Mouse (Mus musculus): ENCODE measurements around the gene Irf1. TPM values are rescaled to one million over a fixed set of nuclear protein-coding genes. Genes with fewer than 3 reads are reported as not detected.

Irf1 gene
- polyA plus RNA-seq, 1 experiment from 2014 or later = 17.7 TPM

DNA sequence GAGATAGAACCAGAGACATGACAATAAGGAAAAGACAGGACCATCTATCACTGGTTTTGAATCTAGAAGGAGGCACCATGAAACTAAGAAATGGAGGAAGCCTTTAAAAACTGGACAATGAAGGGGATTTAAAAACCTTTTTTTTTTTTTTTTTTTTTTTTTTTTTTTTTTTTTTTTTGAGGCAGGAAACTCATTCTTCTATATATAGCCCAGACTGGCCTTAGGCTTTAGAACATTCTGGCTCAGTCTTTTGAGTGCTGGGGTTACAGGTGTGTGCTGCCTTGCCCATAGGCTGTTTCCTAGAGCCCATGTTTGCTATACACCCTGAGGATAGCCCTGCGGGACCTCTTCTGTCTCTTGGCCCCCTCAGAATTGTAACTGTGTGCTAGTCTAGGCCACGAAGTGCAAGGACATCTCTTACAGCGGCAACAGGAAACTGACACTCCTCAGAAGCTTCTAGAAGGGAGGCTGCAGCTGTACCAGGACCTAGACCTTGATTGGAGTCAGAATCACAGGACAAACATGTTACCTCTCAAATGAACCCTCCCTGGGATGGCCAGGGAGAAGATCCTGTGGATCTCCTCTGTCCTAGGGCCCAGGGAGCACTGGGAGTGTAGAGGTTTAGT is 15.6 kb downstream of the Irf1 start:
- H3K4me2 ChIP-seq (ENCODE audit: low read depth, low read length) = no peak overlapping the region
- no peaks in the 10 kb centered on the region for H3K27me3 ChIP-seq (ENCODE audit: control insufficient read depth, insufficient read depth, low read depth, low read length)
- H3K4me1 ChIP-seq (ENCODE audit: control insufficient read depth, low read depth, low read length) = peaks cover 5% of the 10 kb centered on the region
- no peak overlapping the region for H3K4me3 ChIP-seq (ENCODE audit: low read depth, low read length)
- WGBS (ENCODE audit: insufficient replicate concordance) = 43% methylated on average over 3 of the region's 3 CpGs
- ATAC-seq (ENCODE audit: low read depth) = no peak
- H3K27ac ChIP-seq (ENCODE audit: low read length) = no peak overlapping the region
- H3K9ac ChIP-seq (ENCODE audit: low read depth, low read length) = no peak overlapping the region
- no peaks in the 10 kb centered on the region for H3K9me3 ChIP-seq (replicated peaks; ENCODE audit: control insufficient read depth, low read length)
- no peaks in the 10 kb centered on the region for H3K36me3 ChIP-seq (ENCODE audit: control insufficient read depth, insufficient read depth)

DNA sequence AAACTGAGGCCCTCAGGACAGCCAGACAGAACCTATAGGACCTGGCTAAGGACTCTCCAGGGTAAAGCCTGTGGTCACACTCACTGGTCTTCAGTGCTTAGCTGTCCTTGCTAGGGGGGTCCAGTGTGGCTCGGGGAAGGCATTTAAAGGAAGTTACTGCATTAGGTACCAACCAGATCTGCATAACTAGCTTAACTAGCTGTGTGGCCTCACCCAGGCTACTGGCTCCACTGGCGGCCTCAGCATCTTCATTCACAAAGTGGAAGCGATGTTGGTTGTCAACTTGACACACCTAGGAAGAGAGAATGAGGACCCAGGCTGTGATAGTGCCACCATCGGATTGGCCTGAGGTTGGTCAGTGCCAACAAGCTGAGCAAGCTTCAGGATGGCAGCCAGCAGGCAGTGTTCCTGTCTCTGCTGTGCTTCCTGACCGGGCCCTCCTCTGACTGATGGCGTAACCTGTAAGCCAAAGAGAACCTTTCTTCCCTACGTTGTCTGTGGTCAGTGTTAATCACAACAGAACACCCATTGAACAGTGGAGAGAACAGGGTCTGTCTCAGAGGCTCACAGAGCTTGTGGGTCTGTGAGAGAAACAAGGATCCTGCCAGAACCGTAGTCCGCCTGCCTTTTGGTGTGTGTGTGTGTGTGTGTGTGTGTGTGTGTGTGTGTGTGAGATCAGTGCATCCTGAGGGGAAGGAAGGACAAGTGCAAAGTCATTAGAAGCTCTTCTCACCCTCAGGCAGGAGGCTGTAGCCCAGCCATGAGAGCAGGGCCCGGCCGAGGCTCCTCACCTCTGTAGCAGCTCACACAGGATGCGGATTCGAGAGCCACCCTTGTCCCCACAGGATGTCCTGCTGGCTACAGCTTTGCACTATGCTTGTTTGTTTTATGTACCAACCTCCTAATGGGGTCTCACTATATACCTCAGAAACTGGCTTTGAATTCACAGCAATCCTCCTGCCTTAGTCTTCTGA is 16.5 kb downstream of the Irf1 start:
- no peak overlapping the region for H3K27ac ChIP-seq (ENCODE audit: low read length)
- 41% methylated on average over 13 of the region's 13 CpGs for WGBS (ENCODE audit: insufficient replicate concordance)

DNA sequence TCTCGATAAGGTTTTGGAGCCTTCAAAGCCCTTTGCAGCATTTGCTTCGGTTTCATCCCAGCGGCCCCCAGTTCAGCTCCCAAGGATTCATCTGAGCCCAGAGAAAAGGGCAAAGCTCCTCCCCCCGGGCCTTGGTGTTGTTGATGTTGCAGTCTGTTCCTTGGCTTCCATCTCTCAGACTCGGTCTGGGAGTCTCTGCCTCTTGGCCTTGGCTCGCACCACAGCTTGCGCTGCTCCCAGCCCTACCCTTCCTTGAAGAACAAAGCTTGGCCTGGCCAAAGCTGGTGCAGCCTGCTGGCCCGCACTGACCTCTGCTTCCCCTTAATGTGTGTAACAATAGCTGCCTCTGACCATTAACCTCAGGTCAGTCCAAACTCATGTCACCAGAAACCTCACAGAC is 18.4 kb downstream of the Irf1 start:
- 73% methylated on average over 8 of the region's 8 CpGs for WGBS (ENCODE audit: insufficient replicate concordance)
- no peak overlapping the region for H3K27ac ChIP-seq (ENCODE audit: low read length)
- no peaks in the 10 kb centered on the region for H3K36me3 ChIP-seq (ENCODE audit: control insufficient read depth, insufficient read depth)
- H3K4me3 ChIP-seq (ENCODE audit: low read depth, low read length) = no peak overlapping the region
- no peak overlapping the region for H3K9ac ChIP-seq (ENCODE audit: low read depth, low read length)
- no peak overlapping the region for H3K4me2 ChIP-seq (ENCODE audit: low read depth, low read length)
- H3K4me1 ChIP-seq (ENCODE audit: control insufficient read depth, low read depth, low read length) = peaks cover 2% of the 10 kb centered on the region; the same call in 1 of the 2 replicates
- ATAC-seq (ENCODE audit: low read depth) = no peak
- no peaks in the 10 kb centered on the region for H3K9me3 ChIP-seq (replicated peaks; ENCODE audit: control insufficient read depth, low read length)
- H3K27me3 ChIP-seq (ENCODE audit: control insufficient read depth, insufficient read depth, low read depth, low read length) = no peaks in the 10 kb centered on the region

More for the DNA sequence above, 16.5 kb downstream of the Irf1 start:
- Histone ChIP-seq H3K4me2 (ENCODE audit: low read depth, low read length) (no peak overlapping the region), H3K4me3 (ENCODE audit: low read depth, low read length) (no peak overlapping the region), H3K9me3 (replicated peaks; ENCODE audit: control insufficient read depth, low read length) (no peaks in the 10 kb centered on the region), H3K27me3 (ENCODE audit: control insufficient read depth, insufficient read depth, low read depth, low read length) (no peaks in the 10 kb centered on the region), H3K36me3 (ENCODE audit: control insufficient read depth, insufficient read depth) (no peaks in the 10 kb centered on the region), H3K4me1 (ENCODE audit: control insufficient read depth, low read depth, low read length) (peaks cover 2% of the 10 kb centered on the region; the same call in 1 of the 2 replicates), H3K9ac (ENCODE audit: low read depth, low read length) (no peak overlapping the region)
- no peak for ATAC-seq (ENCODE audit: low read depth)

GRCm38 (mm10) chr11:53789277-53789676 is 19.5 kb downstream of the Irf1 start:
- Histone ChIP-seq H3K36me3 (ENCODE audit: control insufficient read depth, insufficient read depth) (no peaks in the 10 kb centered on the region), H3K9me3 (replicated peaks; ENCODE audit: control insufficient read depth, low read length) (no peaks in the 10 kb centered on the region), H3K4me2 (ENCODE audit: low read depth, low read length) (no peak overlapping the region), H3K27me3 (ENCODE audit: control insufficient read depth, insufficient read depth, low read depth, low read length) (no peaks in the 10 kb centered on the region), H3K4me3 (ENCODE audit: low read depth, low read length) (no peak overlapping the region), H3K9ac (ENCODE audit: low read depth, low read length) (no peak overlapping the region), H3K4me1 (ENCODE audit: control insufficient read depth, low read depth, low read length) (peaks cover 9% of the 10 kb centered on the region), H3K27ac (ENCODE audit: low read length) (no peak overlapping the region)
- WGBS (ENCODE audit: insufficient replicate concordance) = 82% methylated on average over 3 of the region's 3 CpGs
- ATAC-seq (ENCODE audit: low read depth) = no peak

DNA sequence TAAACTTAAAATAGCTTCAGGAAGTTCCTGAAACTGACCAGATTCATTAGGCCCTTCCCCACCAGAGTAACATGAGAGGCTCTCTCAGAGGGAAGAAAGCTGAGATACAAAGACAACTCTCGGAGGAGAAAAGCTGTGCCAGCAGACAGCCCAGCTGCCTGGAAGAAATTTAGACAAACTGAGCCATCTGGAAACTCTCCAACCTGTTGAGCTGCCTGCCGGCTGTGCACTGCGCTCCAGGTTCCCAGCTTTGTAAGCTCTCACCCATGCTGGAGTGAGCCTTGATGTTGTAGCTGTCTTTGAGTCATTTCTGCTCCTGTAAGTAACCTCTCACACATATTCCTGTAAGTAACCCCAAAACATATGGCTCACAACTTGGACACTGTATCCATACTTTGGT is 23.2 kb downstream of the Irf1 start:
- Histone ChIP-seq H3K9ac (ENCODE audit: low read depth, low read length) (no peak overlapping the region), H3K27ac (ENCODE audit: low read length) (no peak overlapping the region; the same call in 1 of the 2 replicates), H3K4me3 (ENCODE audit: low read depth, low read length) (no peak overlapping the region), H3K4me1 (ENCODE audit: control insufficient read depth, low read depth, low read length) (peaks cover 22% of the 10 kb centered on the region), H3K36me3 (ENCODE audit: control insufficient read depth, insufficient read depth) (no peaks in the 10 kb centered on the region), H3K9me3 (replicated peaks; ENCODE audit: control insufficient read depth, low read length) (no peaks in the 10 kb centered on the region), H3K4me2 (ENCODE audit: low read depth, low read length) (no peak overlapping the region), H3K27me3 (ENCODE audit: control insufficient read depth, insufficient read depth, low read depth, low read length) (no peaks in the 10 kb centered on the region)
- WGBS (ENCODE audit: insufficient replicate concordance) = 68% methylated on average over 3 of the region's 3 CpGs
- ATAC-seq (ENCODE audit: low read depth) = no peak

- Histone ChIP-seq H3K27me3 (ENCODE audit: control insufficient read depth, insufficient read depth, low read depth, low read length) (no peaks in the 10 kb centered on the region), H3K4me3 (ENCODE audit: low read depth, low read length) (no peak overlapping the region), H3K9ac (ENCODE audit: low read depth, low read length) (no peak overlapping the region), H3K27ac (ENCODE audit: low read length) (peak overlapping the region; percentile 93), H3K4me1 (ENCODE audit: control insufficient read depth, low read depth, low read length) (peaks cover 24% of the 10 kb centered on the region), H3K4me2 (ENCODE audit: low read depth, low read length) (peak overlapping the region; percentile 41; the same call in 1 of the 2 replicates), H3K36me3 (ENCODE audit: control insufficient read depth, insufficient read depth) (no peaks in the 10 kb centered on the region), H3K9me3 (replicated peaks; ENCODE audit: control insufficient read depth, low read length) (no peaks in the 10 kb centered on the region)
- 19% methylated on average over 3 of the region's 3 CpGs for WGBS (ENCODE audit: insufficient replicate concordance)
- no peak for ATAC-seq (ENCODE audit: low read depth)
Observed at GRCm38 (mm10) chr11:53794015-53794414, 24.2 kb downstream of the Irf1 start.

GRCm38 (mm10) chr11:53794671-53795557 is 25.1 kb downstream of the Irf1 start:
- Histone ChIP-seq H3K9ac (ENCODE audit: low read depth, low read length) (0 out of 2 replicates have a peak overlapping the region, but pooled peaks have one; percentile 12), H3K36me3 (ENCODE audit: control insufficient read depth, insufficient read depth) (no peaks in the 10 kb centered on the region), H3K9me3 (replicated peaks; ENCODE audit: control insufficient read depth, low read length) (no peaks in the 10 kb centered on the region), H3K4me1 (ENCODE audit: control insufficient read depth, low read depth, low read length) (peaks cover 24% of the 10 kb centered on the region), H3K27me3 (ENCODE audit: control insufficient read depth, insufficient read depth, low read depth, low read length) (no peaks in the 10 kb centered on the region), H3K4me3 (ENCODE audit: low read depth, low read length) (peak overlapping the region; percentile 18), H3K4me2 (ENCODE audit: low read depth, low read length) (peak overlapping the region; percentile 41; the same call in 1 of the 2 replicates), H3K27ac (ENCODE audit: low read length) (peak overlapping the region; percentile 93)
- WGBS (ENCODE audit: insufficient replicate concordance) = 6% methylated on average over 25 of the region's 25 CpGs
- ATAC-seq (ENCODE audit: low read depth) = peak; percentile 78

DNA sequence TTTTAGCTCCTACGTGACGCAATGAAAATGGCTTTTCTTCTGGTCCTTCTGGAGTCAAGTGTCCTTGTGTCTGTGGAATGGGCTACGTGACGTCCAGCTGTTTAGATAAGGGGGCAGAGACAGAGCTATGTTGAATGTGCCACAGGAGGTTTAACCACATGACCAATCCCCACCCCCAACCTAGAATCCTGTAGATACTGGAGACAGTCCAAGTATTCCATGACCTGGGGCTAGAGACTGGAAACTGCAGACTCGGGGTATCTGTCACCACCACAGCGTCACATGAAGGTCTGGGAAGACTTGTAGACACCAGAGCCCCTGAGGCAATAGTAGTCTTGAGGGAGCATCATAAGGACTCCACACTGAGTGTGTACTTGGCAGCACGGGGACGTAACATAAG is 26.0 kb downstream of the Irf1 start:
- H3K9ac ChIP-seq (ENCODE audit: low read depth, low read length) = no peak overlapping the region
- ATAC-seq (ENCODE audit: low read depth) = peak; percentile 54
- H3K4me3 ChIP-seq (ENCODE audit: low read depth, low read length) = no peak overlapping the region
- peaks cover 24% of the 10 kb centered on the region for H3K4me1 ChIP-seq (ENCODE audit: control insufficient read depth, low read depth, low read length)
- peak overlapping the region; percentile 93 for H3K27ac ChIP-seq (ENCODE audit: low read length)
- H3K9me3 ChIP-seq (replicated peaks; ENCODE audit: control insufficient read depth, low read length) = no peaks in the 10 kb centered on the region
- H3K36me3 ChIP-seq (ENCODE audit: control insufficient read depth, insufficient read depth) = no peaks in the 10 kb centered on the region
- no peak overlapping the region for H3K4me2 ChIP-seq (ENCODE audit: low read depth, low read length)
- WGBS (ENCODE audit: insufficient replicate concordance) = 41% methylated on average over 8 of the region's 8 CpGs
- no peaks in the 10 kb centered on the region for H3K27me3 ChIP-seq (ENCODE audit: control insufficient read depth, insufficient read depth, low read depth, low read length)
